Mouse (Mus musculus) lung, embryonic 14.5 days (tissue): ENCODE results near the gene Ubr1. TPM values are rescaled to one million over a fixed set of nuclear protein-coding genes. Genes with fewer than 3 reads are reported as not detected.

Experiments used
- ATAC-seq: fragments of 200-750 bp; cut with Nextera tagmentation; 2 replicates; pipeline ENCODE4 v1.8.0; 2017; ENCODE audit warnings: mild to moderate bottlenecking, moderate TSS enrichment, moderate library complexity; ENCODE audit not compliant: insufficient read depth
- DNase-seq: peaks from one replicate; pipeline ENCODE4 v3.0.0-alpha.2; 2015
- H3K27ac ChIP-seq: fragments of 300-500 bp; sonication (generic); 2 replicates; pipeline ENCODE4 v1.5.1; 2014; ENCODE audit warnings: low read depth, mild to moderate bottlenecking, moderate library complexity
- H3K27me3 ChIP-seq: fragments of 300-500 bp; sonication (generic); 2 replicates; pipeline ENCODE4 v1.6.1; 2014; ENCODE audit warnings: low read length, control low read depth; ENCODE audit not compliant: insufficient read depth
- H3K36me3 ChIP-seq: fragments of 300-500 bp; sonication (generic); 2 replicates; pipeline ENCODE4 v1.6.1; 2014; ENCODE audit warnings: control low read depth; ENCODE audit not compliant: insufficient read depth
- H3K4me1 ChIP-seq: fragments of 300-500 bp; sonication (generic); 2 replicates; pipeline ENCODE4 v1.6.1; 2014; ENCODE audit warnings: antibody characterized with exemption, control low read depth; ENCODE audit not compliant: insufficient read depth
- H3K4me2 ChIP-seq: fragments of 300-500 bp; sonication (generic); 2 replicates; pipeline ENCODE4 v1.6.1; 2014; ENCODE audit warnings: mild to moderate bottlenecking
- H3K4me3 ChIP-seq: fragments of 300-500 bp; sonication (generic); 2 replicates; pipeline ENCODE4 v1.5.1; 2014; ENCODE audit warnings: low read depth, low read length
- H3K9ac ChIP-seq: fragments of 300-500 bp; sonication (generic); 2 replicates; pipeline ENCODE4 v1.6.1; 2014
- H3K9me3 ChIP-seq: fragments of 300-500 bp; sonication (generic); 2 replicates; pipeline ENCODE4 v1.6.1; 2016; ENCODE audit warnings: low read depth, low read length, control low read depth
- CTCF ChIP-seq: IDR thresholded peaks from 2 replicates; pipeline ENCODE4 v1.5.1; 2016; ENCODE audit warnings: antibody characterized with exemption, low read depth
- WGBS: fragments of 180-500 bp; shearing (Covaris S2); extraction: QIAGEN DNeasy Blood & Tissue Kit; methylation state at CpG from one replicate; pipeline ENCODE4 v1.1.7; 2014; 5-methylcytosine and 5-hydroxymethylcytosine counted together
- polyA plus RNA-seq: library from polyadenylated mRNA; unstranded; fragments of >200 nt; fragmentation: Nextera tagmentation; extraction: Ambion mirVana; gene quantifications from 2 replicates; pipeline ENCODE4 v1.2.1, GENCODE M21; 2014

Gene Ubr1
- polyA plus RNA-seq, 1 experiment from 2014 or later, result 26.5 TPM

DNA sequence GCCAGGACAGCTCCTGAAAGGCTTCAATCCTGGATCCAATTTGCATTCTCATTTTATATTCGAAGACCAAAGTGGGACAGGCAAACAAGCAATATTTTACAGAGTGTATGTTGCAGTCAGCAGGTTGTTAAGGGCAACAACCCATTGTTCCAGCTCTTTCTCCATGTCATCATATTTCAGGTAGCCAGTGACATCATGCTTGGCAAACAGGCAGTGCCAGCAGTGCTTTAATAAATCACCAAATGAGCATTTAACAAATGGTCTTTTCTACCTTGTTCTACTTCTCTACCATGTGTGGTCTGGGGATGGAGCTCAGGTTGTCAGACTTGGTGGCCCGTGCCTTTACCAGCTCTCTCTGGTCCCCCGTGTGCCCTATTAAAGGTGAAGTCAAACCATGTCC is 112.4 kb downstream of the Ubr1 start:
- no peak for ATAC-seq

DNA sequence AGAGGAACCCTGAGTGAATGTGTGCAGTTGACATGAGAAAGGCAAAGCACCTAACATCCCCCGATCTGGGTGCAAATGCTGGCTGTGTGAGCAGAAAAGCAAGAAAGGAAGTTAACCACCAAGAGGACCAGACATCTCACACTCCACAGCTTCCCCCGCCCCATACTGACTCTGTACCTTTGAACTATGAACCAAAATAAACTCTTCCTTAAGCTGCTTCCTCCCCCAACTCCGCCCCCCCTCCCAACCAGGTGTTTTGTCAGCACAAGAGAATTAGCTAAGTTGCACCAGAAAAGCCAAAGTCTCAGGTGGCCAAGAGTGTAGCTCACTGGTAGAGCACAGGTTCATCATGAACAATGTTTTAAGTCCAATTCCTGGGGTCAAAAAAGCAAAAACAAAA is 117.4 kb downstream of the Ubr1 start:
- TF ChIP-seq CTCF, result no peak
- no peak overlapping the region for H3K4me2 ChIP-seq
- no peaks in the 10 kb centered on the region for H3K27me3 ChIP-seq
- no peaks in the 10 kb centered on the region for H3K36me3 ChIP-seq
- H3K4me3 ChIP-seq, result no peak overlapping the region
- H3K9ac ChIP-seq, result no peak overlapping the region
- DNase-seq (no peak), ATAC-seq (no peak)
- 51% methylated on average over 3 of the region's 3 CpGs for WGBS
- no peaks in the 10 kb centered on the region for H3K9me3 ChIP-seq
- peaks cover 4% of the 10 kb centered on the region; the same call in 1 of the 2 replicates for H3K4me1 ChIP-seq
- no peak overlapping the region for H3K27ac ChIP-seq

More for the DNA sequence above, 112.4 kb downstream of the Ubr1 start:
- no peak for DNase-seq
- Histone ChIP-seq H3K36me3 (peaks cover 23% of the 10 kb centered on the region), H3K4me1 (no peaks in the 10 kb centered on the region), H3K4me3 (no peak overlapping the region), H3K9me3 (no peaks in the 10 kb centered on the region), H3K27ac (no peak overlapping the region), H3K9ac (no peak overlapping the region), H3K4me2 (no peak overlapping the region), H3K27me3 (no peaks in the 10 kb centered on the region)
- WGBS, result 87% methylated on average over 3 of the region's 3 CpGs
- no peak for TF ChIP-seq CTCF

GRCm38 (mm10) chr2:120852626-120853025 is 117.9 kb downstream of the Ubr1 start:
- no peaks in the 10 kb centered on the region for H3K27me3 ChIP-seq
- WGBS, result 31% methylated on average over 1 of the region's 1 CpGs
- no peaks in the 10 kb centered on the region for H3K9me3 ChIP-seq
- H3K4me3 ChIP-seq, result no peak overlapping the region
- no peak for ATAC-seq
- no peak for TF ChIP-seq CTCF
- no peak overlapping the region for H3K4me2 ChIP-seq
- no peak overlapping the region for H3K27ac ChIP-seq
- H3K4me1 ChIP-seq, result peaks cover 4% of the 10 kb centered on the region; the same call in 1 of the 2 replicates
- no peak overlapping the region for H3K9ac ChIP-seq
- DNase-seq, result no peak
- H3K36me3 ChIP-seq, result no peaks in the 10 kb centered on the region

DNA sequence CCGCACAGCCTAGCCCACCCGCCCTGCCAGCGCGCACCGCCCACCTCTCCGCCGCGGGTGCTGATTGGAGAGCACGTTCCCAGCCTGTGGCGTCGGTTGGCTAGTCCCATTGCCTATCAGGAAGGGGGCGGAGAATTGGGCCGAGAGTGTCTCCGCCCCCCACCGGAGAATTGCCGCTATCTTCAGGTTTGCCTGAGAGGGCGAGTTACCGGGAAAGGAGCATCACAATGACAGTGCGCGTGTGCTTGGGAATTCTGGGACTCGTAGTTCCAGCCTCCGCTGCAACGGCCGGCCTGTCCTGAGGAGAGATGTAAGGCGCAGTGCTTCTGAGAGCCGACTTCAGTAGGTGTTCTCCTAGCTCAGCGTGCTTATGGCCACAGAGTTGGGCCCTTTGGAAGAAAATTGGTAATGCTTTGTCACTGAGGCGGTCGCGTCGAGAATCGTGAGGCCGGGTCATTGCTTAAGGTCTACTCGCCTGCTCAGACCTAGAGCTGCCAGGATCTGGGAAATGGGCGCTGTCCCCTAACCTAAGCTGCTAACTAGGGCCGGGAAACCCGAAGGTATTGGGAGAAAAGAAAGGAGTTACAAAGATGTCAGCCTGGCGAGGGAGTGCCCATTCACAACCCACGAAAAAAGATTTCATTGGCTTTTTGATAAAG is 120.0 kb downstream of the Ubr1 start, which contains the start of gene Ttbk2:
Gene Ttbk2 (minus strand): TSS at position 181 of the 659 bp plus-strand sequence.
- peak within 1 kb of the TSS; percentile 82 for H3K9ac ChIP-seq
- H3K27me3 ChIP-seq, result no peaks in the 10 kb centered on the region
- H3K4me1 ChIP-seq, result peaks cover 4% of the 10 kb centered on the region; the same call in 1 of the 2 replicates
- no peaks in the 10 kb centered on the region for H3K9me3 ChIP-seq
- WGBS, result under 1% methylated on average over 39 of the region's 39 CpGs
- ATAC-seq, result peak; percentile 100
- peak within 1 kb of the TSS; percentile 60; the same call in 1 of the 2 replicates for H3K27ac ChIP-seq
- TF ChIP-seq CTCF, result peak; percentile 33
- peak within 1 kb of the TSS; percentile 88 for H3K4me3 ChIP-seq
- H3K36me3 ChIP-seq, result no peaks in the 10 kb centered on the region
- peak within 1 kb of the TSS; percentile 89 for H3K4me2 ChIP-seq
- DNase-seq, result peak; percentile 99

DNA sequence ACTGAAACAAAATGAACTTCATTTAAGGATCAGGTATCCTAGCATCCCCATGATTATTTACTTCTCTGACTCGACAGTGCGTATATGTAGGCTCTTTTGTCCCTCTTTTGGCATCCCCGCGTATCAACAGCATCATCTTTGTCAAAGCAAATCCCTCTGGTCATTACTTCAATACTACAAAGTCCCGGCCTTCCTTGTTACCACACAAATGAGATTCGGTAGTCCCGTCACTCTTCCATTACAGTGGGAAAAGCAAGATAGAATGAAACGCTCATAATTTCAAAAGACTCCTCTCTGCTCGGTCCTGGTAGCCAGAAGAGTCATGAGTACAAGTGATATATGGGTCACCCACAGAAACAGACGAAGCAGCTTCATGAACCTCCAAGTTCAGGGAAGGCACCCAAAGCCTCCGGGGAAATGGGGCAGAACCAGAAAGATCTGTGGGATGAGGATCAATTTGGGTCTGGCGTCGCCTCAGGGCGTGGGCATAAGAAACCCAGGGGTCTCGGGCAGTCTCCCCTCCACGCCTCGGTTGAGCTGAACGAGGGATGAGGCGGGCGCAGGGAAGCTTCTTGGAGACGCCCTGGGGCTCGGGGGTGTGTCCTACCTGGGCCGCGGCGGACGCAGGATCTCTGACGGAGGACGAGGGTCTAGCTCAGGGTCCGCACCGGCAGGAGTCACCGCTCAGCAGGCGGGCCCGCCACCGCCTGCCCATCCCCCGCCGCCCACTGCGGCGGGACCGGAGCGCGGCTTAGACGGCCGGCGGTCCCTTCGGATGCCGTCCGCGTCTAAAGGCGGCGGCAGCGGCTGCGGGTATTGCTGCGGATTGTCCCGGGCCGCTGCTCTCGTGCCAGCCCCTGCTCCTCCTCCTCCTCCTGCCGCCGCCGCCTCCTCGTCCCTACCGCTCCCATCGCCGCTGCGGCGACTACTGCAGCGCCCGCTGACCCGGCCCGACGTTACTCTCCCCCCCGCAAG is 120.8 kb downstream of the Ubr1 start, which contains the start of gene Cdan1:
Gene Cdan1 (minus strand): TSS at position 680 of the 975 bp plus-strand sequence.
- whole genome bisulfite sequencing, result under 1% methylated on average over 65 of the region's 71 CpGs
- peak within 1 kb of the TSS; percentile 60; the same call in 1 of the 2 replicates for H3K27ac ChIP-seq

DNA sequence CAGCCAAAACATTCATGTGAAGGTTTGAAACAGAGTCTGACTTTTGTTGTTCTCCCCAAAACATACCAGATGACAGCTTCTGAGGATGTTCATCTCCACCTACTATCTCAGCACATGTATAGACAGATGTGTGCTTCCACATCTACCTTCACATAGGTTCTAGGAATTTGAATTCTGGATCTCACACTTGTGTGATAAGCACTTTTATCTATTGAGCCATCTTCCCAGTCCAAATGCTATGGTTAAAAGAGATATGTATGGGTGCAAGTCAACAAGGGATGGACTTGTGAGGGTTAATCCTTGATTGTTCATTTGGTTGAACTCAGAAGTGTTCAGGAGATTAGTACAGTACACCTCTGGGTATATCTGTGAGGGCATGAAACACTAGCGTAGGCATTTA is 125.2 kb downstream of the Ubr1 start:
- Histone ChIP-seq H3K4me3 (no peak overlapping the region), H3K36me3 (no peaks in the 10 kb centered on the region), H3K4me1 (peaks cover 4% of the 10 kb centered on the region; the same call in 1 of the 2 replicates), H3K27me3 (no peaks in the 10 kb centered on the region), H3K4me2 (no peak overlapping the region), H3K9ac (no peak overlapping the region), H3K27ac (no peak overlapping the region), H3K9me3 (no peaks in the 10 kb centered on the region)
- no peak for TF ChIP-seq CTCF
- ATAC-seq (no peak), DNase-seq (no peak)
- WGBS, result 88% methylated on average over 1 of the region's 1 CpGs

More for the DNA sequence above, 120.8 kb downstream of the Ubr1 start, which contains the start of gene Cdan1:
- DNase-seq, result peak; percentile 58
- H3K4me1 ChIP-seq, result peaks cover 4% of the 10 kb centered on the region; the same call in 1 of the 2 replicates
- H3K9ac ChIP-seq, result peak within 1 kb of the TSS; percentile 82
- no peaks in the 10 kb centered on the region for H3K9me3 ChIP-seq
- ATAC-seq, result peak; percentile 70
- peak within 1 kb of the TSS; percentile 88 for H3K4me3 ChIP-seq
- TF ChIP-seq CTCF, result no peak
- no peaks in the 10 kb centered on the region for H3K36me3 ChIP-seq
- peak within 1 kb of the TSS; percentile 89 for H3K4me2 ChIP-seq
- no peaks in the 10 kb centered on the region for H3K27me3 ChIP-seq

GRCm38 (mm10) chr2:120843990-120844389 is 126.5 kb downstream of the Ubr1 start:
- 76% methylated on average over 4 of the region's 4 CpGs for WGBS

More at GRCm38 (mm10) chr2:120843990-120844389, 126.5 kb downstream of the Ubr1 start:
- ATAC-seq, result no peak
- Histone ChIP-seq H3K9me3 (no peaks in the 10 kb centered on the region), H3K4me1 (0 out of 2 replicates have a peak, but pooled peaks cover under 1% of the 10 kb centered on the region), H3K4me2 (no peak overlapping the region), H3K27me3 (no peaks in the 10 kb centered on the region), H3K4me3 (no peak overlapping the region), H3K27ac (no peak overlapping the region), H3K36me3 (no peaks in the 10 kb centered on the region), H3K9ac (no peak overlapping the region)
- DNase-seq, result no peak
- no peak for TF ChIP-seq CTCF
